Mouse (Mus musculus) lung, postnatal 10 days (tissue): ENCODE results near the gene Ada.
"Not testable (repeated sequence)": the region's sequence is repeated elsewhere in the genome, so short reads cannot be mapped to it uniquely, and the experiment has no call there.

ENCODE experiments used
- DNase-seq: peaks from one replicate; pipeline ENCODE4 v3.0.0; 2021

Gene Ada

DNA sequence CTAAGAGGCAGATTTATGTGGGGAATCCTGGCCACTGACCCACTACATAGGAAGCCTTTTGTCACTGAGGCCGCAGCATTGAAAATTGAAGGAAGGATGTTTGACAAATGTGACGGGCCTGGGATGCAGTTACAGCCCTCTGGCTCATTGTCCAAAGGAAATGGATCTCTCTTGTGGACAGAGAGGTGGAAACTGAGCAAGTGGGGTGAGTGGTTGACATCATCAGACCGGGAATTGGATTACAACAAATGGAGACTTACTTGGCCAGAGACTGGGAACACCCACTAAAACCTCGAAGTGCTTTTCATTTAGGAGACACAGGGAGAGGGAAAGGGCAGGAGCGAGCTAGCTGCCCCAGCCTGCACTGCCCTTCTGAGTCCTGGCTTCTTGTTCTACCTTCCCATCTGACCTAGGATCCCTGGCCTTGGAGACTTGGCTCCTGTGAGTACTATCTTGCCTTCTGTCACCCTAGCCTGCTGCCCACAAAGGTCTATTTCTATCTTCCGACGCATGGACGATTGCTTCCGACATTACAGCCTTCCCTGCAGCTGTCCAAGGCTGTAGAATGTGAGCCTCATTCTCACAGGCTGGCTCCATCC is 56.2 kb downstream of the Ada start:
- DNase-seq = peak; percentile 60

DNA sequence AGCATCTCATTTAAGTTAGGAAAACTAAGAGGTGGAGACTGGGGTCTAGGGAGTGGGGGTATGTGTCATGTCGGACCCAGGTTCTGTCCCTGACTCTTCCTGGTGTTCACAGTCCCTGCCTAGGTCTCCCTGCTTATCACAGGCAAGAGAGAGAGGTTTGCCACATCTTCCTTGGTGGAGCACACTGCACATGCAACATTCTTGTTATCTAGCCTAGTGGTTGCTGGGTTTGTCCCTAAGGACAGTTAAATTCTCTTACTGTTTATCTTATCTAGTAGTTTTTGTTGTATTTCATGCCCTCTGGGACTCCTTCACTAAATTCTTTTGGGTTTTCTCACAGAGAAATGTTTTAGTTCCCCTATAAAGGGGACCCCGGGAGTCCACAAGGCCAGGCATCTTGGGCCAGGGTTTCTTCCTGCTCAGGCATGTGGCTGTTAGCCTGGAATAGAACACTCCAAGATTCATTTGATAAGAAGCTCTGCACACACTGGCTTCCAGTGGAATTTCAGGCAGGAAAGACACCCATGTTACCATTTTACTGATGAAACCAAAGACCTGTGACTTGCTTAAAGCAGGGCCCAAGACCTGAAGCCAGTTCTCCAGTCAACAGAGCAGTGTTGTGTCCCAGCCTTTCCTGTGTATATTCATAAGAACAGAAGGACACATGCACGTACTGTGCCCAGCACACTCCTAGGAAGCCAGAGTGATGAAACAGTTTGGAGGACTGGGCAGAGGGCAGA is 57.0 kb downstream of the Ada start:
- no peak for DNase-seq

DNA sequence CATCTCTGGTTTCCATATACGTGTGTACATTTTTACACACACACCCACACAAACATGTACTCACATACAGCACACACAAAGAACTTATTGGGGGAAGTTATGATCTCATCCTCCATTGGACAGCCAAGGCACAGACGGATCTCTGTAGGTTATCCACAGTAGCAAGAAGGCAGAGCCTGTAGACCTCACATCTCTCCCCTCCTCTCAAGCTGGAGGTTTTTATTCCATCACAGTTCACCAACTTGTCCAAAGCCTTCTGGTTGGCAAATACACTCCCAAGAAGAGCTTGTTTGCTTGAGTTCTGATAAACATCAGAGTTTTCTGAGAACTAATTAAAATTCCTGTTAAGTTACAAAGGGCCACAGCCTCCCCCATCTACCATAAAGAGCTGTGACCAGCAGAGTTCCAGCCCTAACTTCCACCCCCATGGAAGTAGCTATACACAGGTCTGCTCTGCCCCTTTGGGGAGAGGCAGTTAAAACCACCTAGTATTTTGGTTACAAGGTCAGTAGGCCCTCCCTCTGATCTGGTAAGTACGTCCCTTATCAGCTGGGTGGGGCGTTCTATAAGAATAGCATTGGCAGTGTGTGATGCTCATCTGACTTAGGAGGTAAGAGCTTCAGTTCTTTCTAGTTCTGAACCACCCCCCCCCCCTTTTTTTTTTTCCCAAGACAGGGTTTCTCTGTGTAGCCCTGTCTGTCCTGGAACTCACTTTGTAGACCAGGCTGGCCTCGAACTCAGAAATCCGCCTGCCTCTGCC is 58.0 kb downstream of the Ada start:
- DNase-seq = no peak

GRCm38 (mm10) chr2:163690409-163691304 is 59.4 kb downstream of the Ada start:
- DNase-seq = no peak

DNA sequence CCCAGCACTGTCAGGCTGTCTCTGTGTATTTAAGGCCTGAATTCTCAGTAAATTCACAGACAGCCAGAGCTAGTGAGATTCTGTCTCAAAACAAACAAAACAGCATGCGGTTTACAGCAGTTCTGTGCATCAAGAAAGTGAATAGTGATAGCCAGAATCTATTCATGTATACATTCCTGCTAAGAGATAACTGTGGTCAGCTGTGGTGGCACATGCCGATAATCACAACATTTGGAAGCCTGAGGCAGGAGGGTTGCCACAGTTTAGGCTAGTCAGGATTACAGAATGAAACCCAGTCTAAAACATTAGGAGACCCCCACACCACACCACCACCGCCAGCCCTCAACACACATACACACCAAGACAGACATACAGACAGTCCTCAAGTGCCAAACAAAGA is 60.3 kb downstream of the Ada start:
- DNase-seq = no peak

- DNase-seq = not testable (repeated sequence)
These were observed 61.7 kb downstream of the Ada start for GRCm38 (mm10) chr2:163688377-163688776.

GRCm38 (mm10) chr2:163686886-163687285 is 63.2 kb downstream of the Ada start:
- no peak for DNase-seq

GRCm38 (mm10) chr2:163686233-163686632 is 63.8 kb downstream of the Ada start:
- DNase-seq = no peak

DNA sequence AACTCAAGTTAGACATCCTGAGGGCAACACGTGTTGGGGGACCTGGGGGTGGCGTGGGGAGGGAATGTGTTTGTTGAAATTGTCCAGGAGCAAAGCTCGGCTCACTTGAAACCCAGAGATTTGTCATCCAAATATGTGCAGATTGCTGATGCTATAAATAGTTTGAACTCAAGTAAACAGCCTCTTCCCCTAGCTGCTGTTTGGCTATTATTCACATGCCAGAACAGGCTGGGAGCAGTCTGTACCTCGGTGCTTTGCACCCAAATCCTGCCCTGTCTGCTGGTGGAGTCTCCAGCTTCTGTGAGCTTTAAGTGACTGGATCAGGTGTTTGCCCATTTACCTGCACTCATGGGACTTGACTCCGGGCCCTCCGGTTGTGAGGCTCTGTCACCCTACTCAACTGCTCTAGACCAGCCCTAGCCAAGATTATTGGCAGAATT is 64.3 kb downstream of the Ada start:
- DNase-seq = peak; percentile 70

- DNase-seq = no peak
These were observed 64.8 kb downstream of the Ada start for GRCm38 (mm10) chr2:163685287-163685686.

- no peak for DNase-seq
These were observed 67.7 kb downstream of the Ada start for GRCm38 (mm10) chr2:163682344-163682743.

DNA sequence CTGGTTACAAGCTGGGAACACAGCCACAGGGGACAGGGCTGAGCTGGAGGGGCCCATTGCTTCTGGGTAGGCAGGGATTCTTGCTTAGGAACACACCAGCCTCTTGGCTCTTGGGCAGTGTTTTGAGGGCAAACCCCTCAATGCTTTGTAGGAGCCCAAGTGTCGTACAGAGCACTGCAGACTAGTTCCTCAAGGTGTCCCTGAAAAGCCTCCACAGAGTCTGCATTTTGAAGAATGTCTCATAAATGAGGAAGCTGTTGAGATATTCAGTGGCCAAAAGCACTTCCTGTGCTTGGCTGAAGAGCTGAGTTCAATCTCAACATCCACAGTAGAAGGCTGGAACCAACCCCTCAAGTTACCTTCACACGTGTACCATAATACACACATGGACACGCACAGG is 73.3 kb downstream of the Ada start:
- no peak for DNase-seq
